Comparison of ENCODE assay signal across 29 mouse cellular contexts in the genomic region with DNA sequence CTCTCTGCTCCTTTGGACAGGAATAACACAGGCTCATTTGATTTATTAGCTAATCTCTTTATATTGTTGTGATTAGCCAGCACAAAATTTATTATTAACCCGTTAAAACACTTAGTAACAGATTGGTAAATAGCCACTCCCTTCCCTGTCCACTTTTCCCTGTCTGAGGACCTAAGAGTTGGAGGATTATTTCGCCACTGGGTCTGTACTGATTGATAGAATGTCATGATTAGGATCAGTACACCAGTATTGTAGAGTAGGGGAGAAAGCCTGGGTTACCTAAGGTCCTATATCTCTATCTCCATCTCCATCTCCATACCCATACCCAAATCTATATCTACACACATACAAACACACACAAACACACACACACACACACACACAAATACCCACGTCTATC. TPM values are rescaled to one million over a fixed set of nuclear protein-coding genes. Genes with fewer than 3 reads are reported as not detected.
"Had no signal": no experiment of that assay in that cellular context is flagged by ENCODE, and none has a peak within 500 bp of the region (broad histone marks: within the 10 kb centered on the region; RNA-seq: fewer than 3 reads in every experiment).

No protein-coding gene starts in this region.

RNA-seq across cellular contexts. Expression of a gene that starts 29.6 kb away (rescaled TPM):
- total RNA-seq: common myeloid progenitor, adult 5-6 weeks; forebrain, postnatal 0 days; gastrocnemius, adult 18-20 months; gastrocnemius, adult 2 months; gastrocnemius, adult 8-10 months; gastrocnemius, postnatal 10 days; gastrocnemius, postnatal 14 days; gastrocnemius, postnatal 25 days; granulocyte monocyte progenitor cell, adult 5-6 weeks; heart, adult 18-20 months; heart, adult 2 months had no signal
- polyA plus RNA-seq: cerebellum, adult 2 months; cortical plate, adult 2 months; embryonic facial prominence, embryonic 10.5 days; embryonic facial prominence, embryonic 11.5 days; embryonic facial prominence, embryonic 12.5 days; embryonic facial prominence, embryonic 13.5 days; embryonic facial prominence, embryonic 14.5 days; embryonic facial prominence, embryonic 15.5 days; erythroblast, embryonic 14.5 days; forebrain, embryonic 10.5 days; forebrain, embryonic 11.5 days; forebrain, embryonic 12.5 days; forebrain, embryonic 13.5 days; forebrain, embryonic 14.5 days; forebrain, embryonic 15.5 days; forebrain, embryonic 16.5 days; forebrain, postnatal 0 days; frontal cortex, adult 2 months; gonadal fat pad, adult 2 months; heart, adult 2 months had no signal
